Mouse (Mus musculus): ENCODE measurements at regions not wholly inside any gene's neighbourhood (a gene's known extent, or its start where the extent isn't known, plus 50 kb on each side); places are given as distances from the start of the nearest gene placed in this dataset.

DNA sequence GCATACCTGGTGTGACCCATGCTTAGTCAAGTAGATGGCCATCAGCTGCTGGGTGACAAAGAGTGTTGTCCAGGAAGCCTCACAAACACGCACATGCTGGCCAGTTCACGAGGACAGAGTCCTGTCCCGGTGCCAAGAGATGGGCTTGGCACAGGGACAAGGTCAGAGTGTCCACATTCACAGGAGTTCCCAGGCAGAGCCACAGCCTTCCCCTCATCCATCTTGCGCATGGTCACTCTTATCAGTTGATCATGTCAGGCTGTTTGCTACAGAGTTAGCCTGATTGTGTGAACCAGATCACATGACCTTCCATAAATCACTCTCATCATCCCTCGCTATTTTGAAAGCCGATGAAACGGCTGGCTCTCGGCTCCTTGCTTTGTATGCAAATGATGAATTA, 103.6 kb downstream of the Gm11011 start:
- H3K9ac ChIP-seq (ENCODE audit: control insufficient read depth, low read depth, low read length, poor library complexity, severe bottlenecking), result no peak overlapping the region
- H3K27me3 ChIP-seq (ENCODE audit: control insufficient read depth in 1 of 2, insufficient read depth in 2 of 2, low read length in 2 of 2), result no peaks in the 10 kb centered on the region
- TF ChIP-seq ELF1 (IDR thresholded peaks at IDR 0.05; ENCODE audit: low read depth, low read length) (no peak), HCFC1 (IDR thresholded peaks at IDR 0.05; ENCODE audit: low read depth, low read length) (no peak), KAT2A (conservative IDR thresholded peaks at IDR 0.05; ENCODE audit: low read depth, low read length) (no peak), ZNF384 (IDR thresholded peaks at IDR 0.05; ENCODE audit: low read depth, low read length) (no peak), TAL1 (IDR thresholded peaks at IDR 0.05; ENCODE audit: low read length) (no peak), POLR2AphosphoS2 (IDR thresholded peaks at IDR 0.05; ENCODE audit: low read length) (no peak), MEF2A (IDR thresholded peaks at IDR 0.05; ENCODE audit: extremely low read depth, insufficient replicate concordance, low read depth, low read length, poor library complexity, severe bottlenecking) (no peak), BHLHE40 (IDR thresholded peaks at IDR 0.05; ENCODE audit: borderline replicate concordance, low read depth, low read length) (no peak), GABPA (IDR thresholded peaks at IDR 0.05; ENCODE audit: low read depth, low read length) (no peak)
- DNase-seq (ENCODE audit: low read depth, low spot score), result no peak
- H3K27ac ChIP-seq (ENCODE audit: control insufficient read depth, low read depth, low read length), result no peak overlapping the region
- H3K9me3 ChIP-seq (replicated peaks; ENCODE audit: insufficient read depth, low read length), result no peaks in the 10 kb centered on the region
- H3K4me3 ChIP-seq (ENCODE audit: control insufficient read depth in 1 of 2, insufficient read depth in 1 of 2, low read depth in 2 of 2, low read length in 2 of 2), result no peak overlapping the region
- H3K4me1 ChIP-seq (ENCODE audit: control insufficient read depth in 1 of 2, insufficient read depth in 2 of 2, low read length in 2 of 2), result no peaks in the 10 kb centered on the region
- no peaks in the 10 kb centered on the region for H3K79me2 ChIP-seq (ENCODE audit: control insufficient read depth, insufficient read depth, low read length, poor library complexity)
- H3K36me3 ChIP-seq (ENCODE audit: control insufficient read depth in 1 of 2, insufficient read depth in 2 of 2, low read length in 2 of 2), result no peaks in the 10 kb centered on the region

DNA sequence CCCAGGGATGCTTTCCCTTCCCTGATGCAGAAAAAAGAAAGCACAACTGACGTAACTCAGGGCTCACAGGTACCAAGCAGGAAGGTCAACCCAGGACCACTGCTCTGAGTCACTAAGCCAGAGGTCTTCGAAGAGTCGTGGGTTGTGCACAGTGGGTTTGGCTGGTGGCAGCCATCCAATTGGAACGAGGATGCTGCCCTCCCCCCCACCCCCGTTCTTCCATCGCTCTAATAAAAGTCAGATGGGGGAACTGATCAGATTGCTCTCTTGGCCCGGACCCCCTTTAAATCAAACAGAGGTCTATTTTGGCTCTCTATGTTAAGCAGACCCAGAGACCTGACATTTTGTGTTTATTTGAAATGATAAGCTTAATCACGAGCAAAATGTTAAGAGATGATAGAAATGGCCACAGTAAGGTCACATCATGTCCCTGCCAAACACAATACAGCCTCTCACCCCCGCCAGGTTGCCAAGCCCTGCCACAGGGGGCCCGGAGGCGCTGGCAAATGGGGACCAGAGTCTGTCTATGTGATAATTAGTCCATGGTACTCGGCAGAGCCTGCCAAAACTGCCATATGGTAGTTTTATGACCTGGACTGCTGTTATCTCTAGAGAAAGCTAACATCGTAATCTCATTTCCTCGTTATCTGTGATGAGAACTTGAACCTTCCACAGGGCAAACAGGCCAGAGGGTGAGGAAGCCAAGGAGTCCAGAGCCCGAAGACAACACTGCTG, 105.6 kb downstream of the Gm11011 start:
- no peak for DNase-seq (ENCODE audit: low read depth, low spot score)
- H3K9me3 ChIP-seq (replicated peaks; ENCODE audit: insufficient read depth, low read length), result no peaks in the 10 kb centered on the region
- H3K4me3 ChIP-seq (ENCODE audit: control insufficient read depth in 1 of 2, insufficient read depth in 1 of 2, low read depth in 2 of 2, low read length in 2 of 2), result no peak overlapping the region
- H3K27me3 ChIP-seq (ENCODE audit: control insufficient read depth in 1 of 2, insufficient read depth in 2 of 2, low read length in 2 of 2), result no peaks in the 10 kb centered on the region
- no peaks in the 10 kb centered on the region for H3K4me1 ChIP-seq (ENCODE audit: control insufficient read depth in 1 of 2, insufficient read depth in 2 of 2, low read length in 2 of 2)
- H3K27ac ChIP-seq (ENCODE audit: control insufficient read depth, low read depth, low read length), result no peak overlapping the region
- H3K36me3 ChIP-seq (ENCODE audit: control insufficient read depth in 1 of 2, insufficient read depth in 2 of 2, low read length in 2 of 2), result no peaks in the 10 kb centered on the region
- no peaks in the 10 kb centered on the region for H3K79me2 ChIP-seq (ENCODE audit: control insufficient read depth, insufficient read depth, low read length, poor library complexity)
- TF ChIP-seq SMC3 (IDR thresholded peaks at IDR 0.05; ENCODE audit: low read depth, low read length), result no peak
- no peak for TF ChIP-seq POLR2AphosphoS5 (IDR thresholded peaks at IDR 0.05; ENCODE audit: borderline replicate concordance, low read depth, low read length)
- TF ChIP-seq POLR2A (IDR thresholded peaks at IDR 0.05; ENCODE audit: control insufficient read depth in 1 of 2, insufficient read depth in 1 of 2, low read depth in 1 of 2, low read length in 2 of 2, poor library complexity in 1 of 2), result no peak
- TF ChIP-seq CTCF (IDR thresholded peaks at IDR 0.05 in 2 of 3, conservative IDR thresholded peaks at IDR 0.05 in 1 of 3; ENCODE audit: control insufficient read depth in 1 of 3, insufficient read depth in 1 of 3, low read depth in 2 of 3, low read length in 3 of 3, poor library complexity in 1 of 3, severe bottlenecking in 1 of 3), result no peak
- TF ChIP-seq KAT2A (conservative IDR thresholded peaks at IDR 0.05; ENCODE audit: low read depth, low read length), result no peak
- TF ChIP-seq ZMIZ1 (IDR thresholded peaks at IDR 0.05; ENCODE audit: low read depth, low read length), result no peak
- H3K9ac ChIP-seq (ENCODE audit: control insufficient read depth, low read depth, low read length, poor library complexity, severe bottlenecking), result no peak overlapping the region

Measured in MEL (cell line).